Mouse (Mus musculus) heart, adult 8-10 months (tissue): Measurements from ENCODE around the gene Crtam. TPM values are rescaled to one million over a fixed set of nuclear protein-coding genes. Genes with fewer than 3 reads are reported as not detected.

Source experiments
- DNase-seq: peaks from one replicate; pipeline ENCODE4 v3.0.0; 2022; ENCODE audit warnings: low spot score
- total RNA-seq, 4 experiments: library from RNA; stranded (reverse); gene quantifications; 2 replicates each; pipeline ENCODE4 v1.2.4; 2022

The Crtam gene
- total RNA-seq, 4 experiments from 2014 or later: not detected

DNA sequence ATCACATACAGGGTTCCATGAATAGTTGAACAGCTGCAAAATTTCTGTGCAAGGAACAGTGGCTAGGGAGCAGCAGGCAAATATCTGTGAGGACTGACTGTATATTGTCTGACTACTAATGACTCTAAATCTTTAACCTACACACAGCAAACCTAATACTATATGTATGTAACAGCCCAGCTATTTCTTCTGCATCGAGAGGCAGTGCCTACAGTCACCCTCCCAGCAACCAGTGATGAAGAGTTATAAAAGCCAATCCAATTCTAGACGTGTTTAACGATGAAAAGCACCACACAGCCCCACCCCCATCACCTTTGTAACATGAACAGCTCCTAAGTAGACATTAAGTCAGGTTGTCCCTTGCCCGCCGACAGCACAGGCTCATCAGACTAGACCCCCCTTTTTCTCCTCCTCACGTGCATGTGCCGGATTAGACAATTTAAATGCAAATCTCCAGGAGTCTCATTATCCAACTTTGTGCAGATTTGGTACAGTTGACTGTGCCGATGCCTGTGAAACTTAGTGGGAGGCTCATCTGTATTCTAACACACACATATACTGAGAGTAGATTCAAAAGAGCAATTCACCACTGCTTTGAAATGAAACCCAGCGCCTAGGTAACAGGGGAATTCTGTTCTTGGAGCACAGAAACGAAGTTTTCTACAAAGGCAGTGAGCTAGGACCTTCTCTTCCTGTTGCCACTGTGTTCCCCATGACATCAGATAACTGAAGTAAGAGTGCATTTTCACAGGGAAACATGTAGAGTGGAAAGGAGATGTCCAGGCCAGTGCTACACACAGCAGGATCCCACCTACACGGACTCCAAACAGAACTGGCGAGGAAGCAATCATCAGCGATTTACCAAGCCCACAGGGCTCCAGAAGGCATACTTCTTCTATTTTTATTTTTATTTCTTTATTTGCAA is 7.3 kb upstream of the Crtam start:
- DNase-seq: no peak

DNA sequence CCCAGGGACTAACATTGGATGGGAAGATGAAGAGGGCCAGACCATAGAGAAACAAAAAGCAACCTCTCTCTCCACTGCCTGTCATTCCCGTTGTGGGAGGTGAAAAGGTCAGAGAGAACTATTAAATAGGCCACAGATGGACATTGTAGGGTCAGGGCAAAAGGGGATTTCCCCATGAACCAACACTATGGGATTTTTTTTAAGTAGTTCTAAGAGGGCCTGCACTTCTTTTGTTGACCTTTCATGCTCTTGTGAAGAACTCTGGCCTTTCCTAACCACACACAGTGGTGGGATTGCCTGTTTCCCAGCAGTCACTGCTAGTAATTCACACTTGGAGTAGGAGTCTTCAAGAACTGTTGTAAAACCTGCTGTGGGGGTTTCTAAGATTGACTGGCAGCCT is 3.4 kb upstream of the Crtam start:
- DNase-seq: no peak

DNA sequence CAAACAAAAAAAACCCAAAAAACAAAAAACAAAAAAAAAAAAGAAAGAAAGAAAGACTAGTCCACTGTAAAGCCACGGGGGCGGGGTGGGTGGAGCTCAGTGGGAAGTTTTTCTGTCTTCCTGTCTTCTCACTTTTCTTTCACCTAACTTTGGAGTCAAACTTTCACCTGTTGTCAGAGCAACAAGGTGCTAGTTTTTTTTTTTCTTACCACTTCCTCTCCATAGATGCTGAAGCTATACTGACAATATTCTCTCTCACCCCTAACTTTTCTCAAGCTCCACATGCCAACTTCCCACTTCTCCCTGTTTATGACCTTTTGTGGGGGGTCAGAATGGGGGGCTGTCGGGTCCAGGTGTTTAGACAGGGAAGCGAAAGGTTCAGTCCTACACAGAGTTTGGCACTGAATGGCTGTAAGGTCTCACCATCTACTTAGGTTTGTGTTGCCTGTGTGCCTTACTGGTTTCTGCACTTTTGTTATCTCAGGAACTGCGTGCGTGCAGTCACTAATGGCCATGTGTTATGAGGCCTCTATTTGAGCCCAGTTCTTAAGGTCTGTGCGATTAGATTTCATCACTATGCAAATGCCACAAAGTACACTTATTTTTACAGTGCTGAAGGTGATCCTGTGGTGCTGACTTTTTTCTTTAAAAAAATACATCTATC is 7.2 kb downstream of the Crtam start:
- no peak for DNase-seq

DNA sequence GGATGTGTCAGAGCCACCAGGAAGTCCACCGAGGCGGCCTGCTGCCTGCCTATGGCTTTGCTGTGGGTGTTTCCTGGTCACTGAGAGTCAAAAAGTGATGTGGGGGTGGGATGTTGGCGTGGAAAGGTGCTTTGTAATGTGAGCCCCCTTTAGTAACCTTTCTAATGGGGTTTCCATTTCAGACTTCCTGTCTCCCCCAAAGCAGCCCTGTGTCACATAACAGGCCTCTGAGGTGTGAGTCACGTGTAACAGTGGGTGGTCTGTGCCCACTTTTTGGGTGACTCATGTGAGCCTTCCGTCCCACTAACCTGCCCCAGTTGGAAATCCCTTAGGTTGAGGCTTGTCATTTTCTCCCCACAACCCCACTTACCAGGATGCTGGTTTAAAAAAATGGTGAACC is 10.4 kb downstream of the Crtam start:
- DNase-seq: no peak

DNA sequence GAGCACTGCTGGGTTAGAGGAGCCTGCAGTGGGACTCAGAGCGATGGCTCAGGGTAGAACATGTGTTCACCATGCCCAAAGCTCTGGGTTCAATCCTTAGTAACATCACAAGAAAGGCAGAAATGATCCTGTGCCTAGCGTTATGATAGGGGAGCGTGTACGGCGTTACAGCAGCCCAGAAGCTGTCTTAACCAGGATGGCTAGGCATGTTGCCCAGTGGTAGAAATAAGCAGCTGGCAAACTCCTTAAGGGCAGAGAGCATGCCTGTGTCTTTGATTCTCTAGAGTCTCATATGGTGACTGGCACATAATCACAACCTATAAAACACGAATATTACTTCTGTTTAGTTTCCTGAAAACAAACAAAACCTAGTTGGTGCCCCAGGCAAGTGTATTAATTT is 12.9 kb downstream of the Crtam start:
- no peak for DNase-seq

DNA sequence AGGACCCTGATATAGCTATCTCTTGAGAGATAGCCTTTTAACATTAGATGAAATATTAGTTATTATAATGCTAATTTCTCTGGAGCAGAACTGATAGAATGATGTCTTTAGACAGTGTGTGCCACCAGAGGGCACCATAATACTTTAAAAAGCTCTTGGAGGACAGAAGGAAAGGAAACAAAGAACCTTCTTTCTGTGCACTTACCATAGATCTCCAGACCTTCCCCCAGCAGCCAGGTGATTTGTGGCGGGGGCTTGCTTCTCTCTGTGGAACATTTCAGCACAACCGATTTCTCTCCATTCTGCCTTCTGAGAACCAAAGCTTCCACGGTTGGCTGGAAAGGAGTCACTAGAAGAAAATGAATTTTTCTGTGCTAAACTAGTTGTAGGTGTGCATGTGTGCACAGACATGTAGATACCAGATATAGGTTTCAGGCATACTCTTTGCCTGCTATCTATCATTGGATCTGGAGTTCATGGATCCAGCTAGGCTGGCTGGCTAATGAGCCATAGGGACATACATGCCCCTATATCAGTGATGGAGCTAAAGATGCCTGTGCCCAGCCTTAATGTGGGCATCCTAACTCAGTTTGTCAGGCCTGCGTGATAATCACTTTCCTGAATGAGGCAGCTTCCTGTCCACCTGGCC is 14.4 kb downstream of the Crtam start:
- DNase-seq: peak; percentile 26

DNA sequence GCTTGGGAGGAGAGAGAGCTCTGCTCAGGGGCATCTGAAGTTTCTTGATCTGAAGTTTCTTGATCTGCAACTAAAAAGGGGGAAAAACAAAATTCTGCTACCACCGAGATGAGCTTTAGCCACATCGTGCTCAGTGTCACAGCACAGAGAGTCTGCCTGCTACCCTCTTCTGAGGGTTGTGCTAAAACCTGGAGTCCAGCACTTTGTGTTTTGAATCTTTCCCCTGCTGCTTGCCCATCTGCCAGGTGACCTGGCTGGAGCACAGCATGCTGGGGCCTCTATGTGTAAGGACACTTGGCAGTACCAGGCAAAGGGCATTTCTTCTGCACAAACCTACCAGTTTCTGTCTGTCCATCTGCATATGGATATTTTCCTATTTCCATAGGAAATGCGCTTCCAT is 20.1 kb downstream of the Crtam start:
- DNase-seq: no peak

DNA sequence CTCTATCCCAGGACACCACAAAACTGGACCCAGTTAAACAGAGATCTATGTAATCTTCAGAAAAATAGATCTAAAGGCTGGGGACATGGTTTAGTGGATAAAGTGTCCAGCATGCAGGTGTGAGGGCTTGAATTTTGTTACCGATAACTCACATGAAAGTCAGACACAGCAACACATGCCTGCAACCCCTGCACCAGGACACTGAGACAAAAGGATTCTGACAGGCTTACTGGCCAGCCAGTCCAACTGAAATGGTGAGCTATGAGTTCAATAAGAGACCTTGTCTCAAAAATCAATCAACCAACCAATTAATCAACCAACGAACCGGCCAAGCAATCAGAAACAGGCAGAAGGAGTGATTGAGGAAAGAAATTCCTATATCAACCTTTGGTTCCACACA is 20.7 kb downstream of the Crtam start:
- no peak for DNase-seq

DNA sequence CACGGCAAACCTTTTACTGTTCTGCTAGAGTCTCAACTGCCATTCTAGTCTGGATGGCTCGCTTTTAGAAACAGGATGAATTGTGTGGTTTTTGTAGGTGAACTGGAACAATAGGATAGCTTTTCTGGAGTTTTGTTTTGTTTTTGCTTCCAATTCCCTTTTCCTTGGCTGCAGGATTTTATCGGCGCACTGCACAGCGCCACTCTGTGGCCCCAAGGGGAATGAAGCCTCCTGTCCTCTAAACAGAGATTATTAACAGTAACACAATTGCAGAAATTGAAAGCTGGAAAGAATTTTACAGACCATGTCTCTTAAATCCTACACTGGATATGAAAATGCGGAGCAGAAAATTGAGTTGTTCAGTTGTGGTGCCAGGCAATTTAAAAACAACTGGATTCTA is 21.9 kb downstream of the Crtam start:
- no peak for DNase-seq

DNA sequence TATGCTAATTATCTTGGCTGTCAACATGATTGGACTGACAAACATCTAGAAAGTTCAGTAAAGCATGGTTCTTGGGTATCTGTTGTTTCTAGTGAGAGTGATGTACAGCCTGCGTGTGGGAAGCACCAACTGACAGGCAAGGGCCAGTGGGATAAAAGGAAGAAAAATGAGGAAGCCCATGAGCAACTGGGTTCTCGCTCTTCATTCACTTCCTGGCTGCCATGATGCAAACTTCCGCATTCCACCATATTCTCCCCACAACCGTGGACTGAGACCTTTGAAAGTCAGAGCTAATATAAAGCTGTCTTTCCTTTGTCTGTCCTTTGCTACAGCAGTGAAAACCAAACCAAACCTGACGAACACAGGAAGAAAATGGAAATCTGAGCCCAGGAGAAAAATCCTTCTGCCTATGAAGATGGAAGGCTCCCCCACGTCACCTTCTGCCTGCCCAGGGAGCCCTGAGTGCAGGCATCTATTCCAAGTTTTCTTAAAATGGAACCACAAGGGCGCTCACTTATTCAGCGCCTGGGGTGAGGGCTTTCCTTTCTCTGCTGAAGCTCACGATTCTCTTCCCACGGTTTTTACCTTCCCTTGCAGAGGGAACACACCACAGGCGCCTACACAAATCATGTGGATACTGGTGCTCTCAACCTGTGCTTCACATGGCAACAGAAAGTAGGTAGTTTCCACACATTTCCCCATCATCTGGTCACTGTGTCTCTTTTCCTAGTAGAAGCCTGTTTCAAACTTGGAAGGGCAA is 30.2 kb downstream of the Crtam start:
- no peak for DNase-seq

DNA sequence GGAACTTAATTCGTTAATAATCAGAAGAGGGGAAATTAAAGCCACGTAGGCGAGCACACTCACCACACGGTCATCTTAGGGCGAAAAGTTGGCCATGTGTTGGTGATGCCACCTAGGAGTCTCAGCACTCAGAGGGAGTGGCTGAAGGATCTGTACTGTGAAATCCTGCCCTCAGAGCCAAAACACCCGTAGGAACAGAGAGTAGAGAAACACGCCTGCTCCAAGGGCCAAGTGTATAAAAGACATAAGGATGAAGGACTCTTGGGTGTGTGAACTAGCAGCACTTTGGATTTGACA is 40.1 kb downstream of the Crtam start:
- DNase-seq: no peak

DNA sequence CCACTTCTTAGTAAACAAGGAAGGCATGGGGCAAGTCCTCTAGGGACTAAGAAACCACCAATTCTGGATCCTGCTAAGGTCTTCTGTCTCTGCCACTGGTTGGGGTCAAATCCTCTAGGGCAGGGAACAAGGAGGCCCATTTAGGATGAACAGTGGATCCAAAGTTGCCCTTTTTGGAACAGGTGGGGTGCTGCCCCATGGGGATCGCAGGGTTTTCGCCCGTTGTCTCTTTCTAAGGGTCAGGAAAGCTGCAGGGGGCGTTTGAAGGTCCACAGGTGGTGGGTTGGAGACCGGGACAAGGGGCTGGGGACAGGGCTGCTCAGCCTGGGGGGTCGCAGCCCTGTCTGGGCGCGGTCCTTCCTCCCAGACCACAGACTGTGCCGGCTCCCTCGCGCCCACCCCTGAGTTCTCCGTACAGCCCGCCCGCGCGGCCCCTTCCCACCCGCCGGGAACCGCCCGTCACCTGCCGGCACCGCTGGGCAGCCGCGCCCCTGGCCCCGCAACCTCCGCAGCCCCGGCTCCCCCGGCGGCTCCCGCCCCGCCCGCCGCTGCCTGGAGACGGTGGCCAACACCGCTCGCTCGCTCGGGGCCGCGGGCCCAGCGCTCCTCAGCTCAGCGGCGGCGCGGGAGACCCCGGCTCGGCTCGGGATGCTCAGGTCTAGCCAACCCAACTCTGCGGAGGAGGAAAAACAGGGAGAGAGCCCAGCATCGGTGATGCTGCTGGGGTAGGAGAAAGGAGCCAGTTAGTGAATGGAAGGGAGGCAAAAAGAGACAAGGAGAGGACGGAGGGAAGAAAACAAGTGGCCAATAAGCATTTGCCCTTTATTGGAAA is 40.6 kb downstream of the Crtam start, which contains the start of gene Jhy:
Jhy (minus strand) TSS at position 533 of the 832 bp plus-strand sequence.
- DNase-seq: no peak

DNA sequence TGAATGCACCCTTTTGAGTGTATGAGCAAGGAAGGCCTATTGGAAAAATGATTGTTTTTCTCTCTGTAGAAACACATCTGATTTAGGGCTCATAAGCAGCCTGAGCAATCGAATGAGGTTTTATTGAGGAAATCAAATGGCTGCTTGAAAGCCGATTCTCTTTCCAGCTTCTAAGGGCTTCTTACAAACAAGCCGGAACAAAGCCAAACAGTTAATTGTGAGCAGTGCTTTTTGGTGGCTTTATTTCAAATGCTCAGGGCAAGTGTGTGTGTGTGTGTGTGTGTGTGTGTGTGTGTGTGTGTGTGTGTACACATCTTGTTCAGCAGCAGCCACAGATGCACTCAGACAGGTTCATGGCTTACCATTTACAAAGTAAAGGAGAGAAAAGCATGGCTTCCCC is 43.0 kb downstream of the Crtam start:
- DNase-seq: no peak

DNA sequence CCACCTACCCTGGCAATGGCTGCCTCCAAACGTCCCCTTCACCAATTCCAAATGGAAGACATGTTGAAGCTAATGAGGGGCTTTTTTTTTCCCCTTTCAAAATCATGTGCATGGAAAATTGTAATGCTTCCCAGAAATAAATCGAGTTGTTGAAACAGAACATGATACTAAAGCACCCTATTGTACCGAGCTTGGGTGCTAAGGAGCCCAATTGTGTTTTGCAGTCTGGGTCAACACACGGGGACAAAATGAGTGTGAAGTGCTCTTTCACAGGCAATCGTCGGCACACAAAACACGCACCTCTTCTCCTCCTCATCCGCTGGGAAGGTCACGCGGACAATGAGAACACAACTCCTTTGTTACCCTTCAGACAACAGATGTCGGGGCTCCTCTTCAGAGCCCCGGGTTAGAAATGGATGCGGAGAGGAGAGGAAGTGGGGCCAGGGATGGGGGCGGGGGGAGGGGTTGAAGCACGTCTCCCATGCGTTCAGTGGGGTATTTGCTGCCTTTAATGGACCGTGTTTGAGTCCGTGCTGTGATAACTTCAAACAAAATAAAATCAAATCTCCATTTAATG is 55.3 kb downstream of the Crtam start:
- no peak for DNase-seq

DNA sequence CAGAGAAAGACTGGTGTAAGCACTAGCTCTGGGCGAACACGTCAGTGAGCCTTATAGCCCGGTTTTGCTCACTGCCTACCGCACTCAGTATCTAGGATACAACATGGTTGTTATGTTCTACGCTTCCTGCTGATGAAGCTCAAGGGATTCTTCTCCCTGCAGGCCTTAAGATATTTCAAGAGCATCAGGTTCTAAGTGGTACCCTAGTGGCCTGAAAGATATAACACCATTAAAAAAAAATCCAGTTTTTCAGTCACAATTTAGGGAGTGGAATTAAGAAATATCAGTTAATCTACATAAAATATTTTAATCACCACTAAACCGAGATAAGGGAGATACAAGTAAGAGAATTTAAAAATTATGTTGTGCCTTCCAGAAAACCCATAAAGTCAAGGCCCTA is 56.0 kb downstream of the Crtam start:
- no peak for DNase-seq

DNA sequence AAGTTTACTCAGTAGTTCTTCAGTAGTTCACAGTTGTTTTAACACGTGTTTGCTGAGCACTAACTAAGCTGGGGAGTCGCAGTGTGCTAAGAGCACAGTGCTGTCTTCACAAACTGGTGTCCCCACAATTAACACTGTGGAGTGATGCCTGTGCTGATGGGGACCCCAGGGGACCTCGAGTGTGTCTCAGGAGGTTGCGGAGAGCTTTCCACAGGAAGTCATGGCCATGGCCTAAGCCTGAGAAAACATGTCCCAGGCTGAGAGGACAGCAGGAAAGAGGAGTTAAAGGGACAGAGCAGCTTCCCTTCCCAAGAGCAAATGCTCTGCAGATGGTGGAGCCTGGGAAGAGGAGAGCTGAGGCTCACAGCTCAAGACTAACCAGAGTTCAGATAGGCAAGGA is 57.3 kb downstream of the Crtam start:
- DNase-seq: peak; percentile 23

DNA sequence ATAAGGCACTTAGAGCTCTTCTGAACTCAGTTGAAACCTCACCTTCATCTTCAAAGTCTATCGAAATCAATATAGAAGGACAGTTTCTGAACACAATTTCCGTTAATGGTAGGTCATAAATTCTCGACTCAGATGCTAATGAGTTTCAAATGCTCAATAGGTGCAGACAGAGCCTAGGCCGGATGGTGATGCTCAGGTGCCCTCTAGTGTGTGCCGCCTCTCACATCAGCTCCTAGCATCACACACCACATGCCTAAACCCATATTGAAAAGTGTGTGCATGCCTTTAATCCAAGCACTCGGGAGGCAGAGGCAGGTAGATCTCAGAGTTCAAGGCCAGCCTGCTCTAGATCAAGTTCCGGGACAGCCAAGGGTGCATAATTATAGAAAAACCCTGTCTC is 67.0 kb downstream of the Crtam start:
- DNase-seq: no peak

DNA sequence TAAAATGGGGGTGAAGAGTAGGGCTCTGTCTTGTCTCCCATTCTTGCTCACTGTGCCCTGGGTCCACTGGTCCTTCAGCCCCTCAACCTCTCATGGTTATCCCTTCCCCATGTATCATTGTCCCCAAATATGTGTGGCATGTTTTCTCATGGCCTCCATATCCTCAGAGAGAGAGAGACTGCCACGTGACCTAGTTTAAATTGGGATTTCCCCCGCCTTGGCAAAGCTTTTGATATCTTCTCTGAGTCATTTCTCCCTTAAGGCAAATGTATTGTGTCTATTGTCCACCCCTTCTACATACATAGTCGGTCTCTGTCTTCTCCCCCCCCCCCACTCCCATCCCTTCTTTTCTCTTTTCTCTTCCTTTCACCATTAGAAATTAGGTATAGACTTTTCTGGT is 71.1 kb downstream of the Crtam start:
- DNase-seq: no peak

DNA sequence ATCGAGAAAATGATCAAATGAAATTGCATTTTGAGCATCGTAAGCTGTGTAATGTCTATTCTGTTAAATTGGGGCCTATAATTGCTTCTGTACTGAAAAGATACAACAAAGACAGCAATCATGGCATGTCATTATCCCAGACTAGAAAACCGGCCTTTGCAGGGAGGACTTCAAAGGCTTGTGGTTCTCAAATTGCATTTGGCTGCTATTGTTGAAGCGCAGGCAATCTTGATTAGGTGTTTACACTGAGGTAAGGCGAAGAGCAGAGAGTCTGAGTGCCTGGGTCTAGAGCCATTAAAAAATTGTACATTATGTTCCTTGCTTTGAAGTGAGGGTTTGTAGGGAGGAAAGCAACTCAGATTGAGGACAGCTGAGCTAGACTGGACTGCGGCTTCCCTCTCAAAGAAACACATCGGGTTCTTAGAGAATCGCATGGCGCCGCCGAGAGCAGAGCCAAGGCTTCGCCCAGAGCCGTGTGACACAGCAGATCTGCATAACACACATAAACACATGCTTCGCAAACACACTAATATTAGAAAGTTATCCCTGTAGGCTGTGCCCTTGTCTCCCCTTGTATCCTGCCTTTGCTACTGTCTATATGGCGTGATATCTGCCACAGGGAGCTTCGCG is 77.0 kb downstream of the Crtam start:
- DNase-seq: no peak
